Mouse (Mus musculus) forebrain, postnatal 0 days (tissue): ENCODE measurements around the gene Pcbp3. TPM values are rescaled to one million over a fixed set of nuclear protein-coding genes. Genes with fewer than 3 reads are reported as not detected.
"Not testable (repeated sequence)": the region's sequence is repeated elsewhere in the genome, so short reads cannot be mapped to it uniquely, and the experiment has no call there.

ENCODE experiments used
- ATAC-seq: fragments of 200-750 bp; cut with Nextera tagmentation; 2 replicates; pipeline ENCODE4 v1.8.0; 2017; ENCODE audit warnings: mild to moderate bottlenecking, moderate library complexity
- DNase-seq: peaks from one replicate; pipeline ENCODE4 v3.0.0-alpha.2; 2015
- H3K27ac ChIP-seq: fragments of 300-500 bp; sonication (generic); 2 replicates; pipeline ENCODE4 v1.5.1; 2014; ENCODE audit warnings: low read depth, mild to moderate bottlenecking, antibody characterized with exemption, low read length, moderate library complexity, mixed read lengths
- H3K27me3 ChIP-seq: fragments of 300-500 bp; sonication (generic); 2 replicates; pipeline ENCODE4 v1.6.1; 2014; ENCODE audit warnings: mild to moderate bottlenecking, low read length, mixed read lengths; ENCODE audit not compliant: insufficient read depth
- H3K36me3 ChIP-seq: fragments of 300-500 bp; sonication (generic); 2 replicates; pipeline ENCODE4 v1.6.1; 2014; ENCODE audit warnings: mild to moderate bottlenecking, moderate library complexity; ENCODE audit not compliant: insufficient read depth
- H3K4me1 ChIP-seq: fragments of 300-500 bp; sonication (generic); 2 replicates; pipeline ENCODE4 v1.6.1; 2014; ENCODE audit warnings: antibody characterized with exemption; ENCODE audit not compliant: insufficient read depth
- H3K4me2 ChIP-seq: fragments of 300-500 bp; sonication (generic); 2 replicates; pipeline ENCODE4 v1.6.1; 2014; ENCODE audit warnings: low read depth, mild to moderate bottlenecking, moderate library complexity
- H3K4me3 ChIP-seq: fragments of 300-500 bp; sonication (generic); 2 replicates; pipeline ENCODE4 v1.5.1; 2014; ENCODE audit warnings: low read depth, low read length, mixed read lengths
- H3K9ac ChIP-seq: fragments of 300-500 bp; sonication (generic); 2 replicates; pipeline ENCODE4 v1.6.1; 2014; ENCODE audit warnings: mild to moderate bottlenecking
- H3K9me3 ChIP-seq: fragments of 300-500 bp; sonication (generic); 2 replicates; pipeline ENCODE4 v1.6.1; 2016; ENCODE audit warnings: low read length
- CTCF ChIP-seq: sonication (generic); IDR thresholded peaks from 2 replicates; pipeline ENCODE4 v1.5.1; 2016; ENCODE audit warnings: antibody characterized with exemption, control low read depth, low read depth
- WGBS: fragments of 180-500 bp; shearing (Covaris S2); extraction: QIAGEN DNeasy Blood & Tissue Kit; methylation state at CpG from one replicate; pipeline ENCODE4 v1.1.7; 2014; 5-methylcytosine and 5-hydroxymethylcytosine counted together
- polyA plus RNA-seq: library from polyadenylated mRNA; unstranded; fragments of >200 nt; fragmentation: Nextera tagmentation; extraction: Ambion mirVana; gene quantifications from 2 replicates; pipeline ENCODE4 v1.2.1, GENCODE M21; 2015
- total RNA-seq: library from RNA; depleted of rRNA; stranded (reverse); fragments of >200 nt; gene quantifications from 2 replicates; pipeline ENCODE4 v1.2.3, GENCODE M21; 2014

Pcbp3 gene
- total and polyA plus RNA-seq, 2 experiments from 2014 or later: 40.4 to 78.6 TPM

DNA sequence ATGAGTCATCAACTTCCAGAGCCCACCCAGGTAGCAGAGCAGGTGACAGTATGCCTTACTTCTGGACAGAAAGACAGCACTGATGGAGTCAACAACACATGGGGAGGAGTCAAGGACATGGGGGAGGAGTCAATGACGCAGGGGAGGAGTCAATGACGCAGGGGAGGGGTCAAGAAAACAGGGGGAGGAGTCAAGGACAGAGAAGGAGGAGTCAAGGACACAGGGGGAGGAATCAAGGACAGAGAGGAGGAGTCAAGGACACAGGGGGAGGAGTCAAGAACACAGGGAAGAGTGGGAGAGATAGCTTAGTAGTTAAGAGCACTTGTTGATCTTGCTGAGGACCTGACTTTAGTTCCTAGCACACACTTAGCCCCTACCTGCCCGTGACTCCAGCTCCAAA, 30.8 kb upstream of the Pcbp3 start:
- no peaks in the 10 kb centered on the region for H3K4me1 ChIP-seq
- H3K4me2 ChIP-seq: no peak overlapping the region
- H3K36me3 ChIP-seq: no peaks in the 10 kb centered on the region
- DNase-seq (no peak), ATAC-seq (no peak)
- H3K27me3 ChIP-seq: no peaks in the 10 kb centered on the region
- no peak for TF ChIP-seq CTCF
- H3K27ac ChIP-seq: no peak overlapping the region
- 54% methylated on average over 3 of the region's 3 CpGs for WGBS
- no peaks in the 10 kb centered on the region for H3K9me3 ChIP-seq
- no peak overlapping the region for H3K4me3 ChIP-seq
- H3K9ac ChIP-seq: no peak overlapping the region

DNA sequence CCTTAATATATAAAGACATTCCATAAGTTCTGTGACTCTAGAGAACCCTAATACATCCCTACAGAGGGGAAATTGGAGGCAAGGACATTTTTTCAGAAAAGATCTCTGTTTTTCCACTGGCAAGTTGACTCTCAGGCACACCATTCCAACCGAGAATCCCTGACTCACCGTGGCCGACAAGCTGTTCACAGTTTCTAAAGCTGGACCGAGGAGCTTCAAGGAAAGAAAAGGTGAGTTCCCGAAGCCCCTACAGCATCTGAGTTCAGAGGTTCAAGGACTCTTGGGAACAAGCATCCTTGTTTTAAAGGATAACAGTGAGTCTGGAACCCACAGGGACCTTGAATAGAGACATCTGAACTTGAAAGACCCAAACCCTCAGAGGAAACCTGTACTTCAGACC, 26.9 kb upstream of the Pcbp3 start:
- DNase-seq: no peak
- no peak overlapping the region for H3K27ac ChIP-seq
- H3K4me2 ChIP-seq: no peak overlapping the region
- no peak for ATAC-seq
- no peak for TF ChIP-seq CTCF
- H3K9ac ChIP-seq: no peak overlapping the region
- H3K27me3 ChIP-seq: no peaks in the 10 kb centered on the region
- 90% methylated on average over 5 of the region's 5 CpGs for WGBS
- H3K4me1 ChIP-seq: no peaks in the 10 kb centered on the region
- no peaks in the 10 kb centered on the region for H3K36me3 ChIP-seq
- H3K4me3 ChIP-seq: no peak overlapping the region
- H3K9me3 ChIP-seq: no peaks in the 10 kb centered on the region

DNA sequence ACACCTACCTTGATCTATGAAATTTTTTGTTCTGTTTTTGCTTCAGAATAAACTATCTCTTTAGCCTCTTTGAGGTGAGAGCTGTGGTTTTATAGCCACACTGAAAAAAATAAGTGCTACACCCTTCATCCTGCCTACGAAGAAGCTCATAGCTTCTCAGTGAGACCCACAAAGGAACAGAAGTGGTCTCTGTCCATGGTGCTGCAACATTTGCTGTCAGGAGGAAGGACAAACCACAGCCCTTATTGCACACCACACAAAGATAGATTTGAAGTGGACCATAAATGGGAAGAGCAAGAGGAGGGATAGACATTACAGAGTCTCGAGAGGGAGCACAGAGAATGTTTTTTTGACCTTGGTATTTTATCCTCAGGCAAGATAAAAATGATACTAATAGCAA, 16.4 kb upstream of the Pcbp3 start:
- ATAC-seq (no peak), DNase-seq (no peak)
- Histone ChIP-seq H3K27me3 (no peaks in the 10 kb centered on the region), H3K27ac (no peak overlapping the region), H3K4me1 (no peaks in the 10 kb centered on the region), H3K4me2 (no peak overlapping the region), H3K9ac (no peak overlapping the region), H3K9me3 (peaks cover 3% of the 10 kb centered on the region; the same call in 1 of the 2 replicates), H3K36me3 (no peaks in the 10 kb centered on the region), H3K4me3 (no peak overlapping the region)
- 65% methylated on average over 2 of the region's 2 CpGs for WGBS
- no peak for TF ChIP-seq CTCF

DNA sequence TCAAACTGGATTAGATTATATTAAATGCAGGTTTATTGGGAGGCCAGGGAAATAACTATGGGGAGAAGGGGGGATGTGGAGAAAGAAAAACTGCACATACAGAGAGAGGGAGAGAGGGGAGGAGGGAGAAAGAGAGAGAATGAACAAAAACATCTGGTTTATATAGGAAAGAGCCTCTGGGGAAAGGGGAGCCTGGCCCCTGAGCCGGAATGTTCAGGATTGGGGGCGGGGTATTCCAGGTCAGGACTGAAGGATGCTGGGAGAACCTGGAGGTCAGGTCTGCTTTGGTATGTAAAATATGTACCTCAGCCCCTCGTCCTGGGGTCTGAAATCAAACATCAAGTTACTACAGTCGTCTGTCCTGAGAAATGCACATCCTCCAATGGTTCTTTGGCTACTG, 15.0 kb upstream of the Pcbp3 start:
- Histone ChIP-seq H3K27me3 (no peaks in the 10 kb centered on the region), H3K4me3 (no peak overlapping the region), H3K4me2 (no peak overlapping the region), H3K27ac (no peak overlapping the region), H3K9ac (no peak overlapping the region), H3K4me1 (no peaks in the 10 kb centered on the region), H3K9me3 (no peaks in the 10 kb centered on the region), H3K36me3 (no peaks in the 10 kb centered on the region)
- 67% methylated on average over 4 of the region's 4 CpGs for WGBS
- ATAC-seq: no peak
- DNase-seq: no peak
- no peak for TF ChIP-seq CTCF

DNA sequence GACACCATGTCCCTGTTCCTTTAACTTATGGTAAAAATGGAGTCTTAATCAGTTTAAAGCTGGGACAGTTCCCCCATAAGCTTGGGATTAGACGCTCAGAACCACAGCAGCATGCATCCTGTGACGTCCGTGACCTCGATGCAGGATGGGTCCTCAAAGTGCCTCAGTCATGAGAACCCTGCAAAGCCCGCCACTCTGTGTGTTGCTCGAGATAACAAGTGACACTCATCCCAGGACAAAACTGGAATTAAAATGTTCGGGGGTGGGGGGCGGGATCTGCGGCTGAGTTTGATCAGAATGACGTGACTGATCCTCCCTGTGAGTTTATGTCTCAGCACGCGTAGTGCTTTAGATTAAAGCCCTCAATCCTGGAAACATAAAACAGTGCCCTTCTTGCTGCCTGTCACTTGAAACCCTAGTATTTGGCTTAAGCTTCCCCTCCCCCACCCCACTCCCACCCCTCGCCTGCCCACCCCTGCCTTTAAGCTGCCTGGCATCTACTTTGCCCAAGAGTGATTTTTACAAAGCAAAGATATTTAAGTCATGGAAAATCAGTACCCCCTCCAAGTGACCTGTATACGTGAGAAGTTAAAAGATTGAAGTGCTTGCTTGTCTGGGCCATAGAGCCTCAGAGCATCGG, 12.2 kb upstream of the Pcbp3 start:
- 31% methylated on average over 15 of the region's 15 CpGs for WGBS
- ATAC-seq: no peak
- Histone ChIP-seq H3K4me1 (no peaks in the 10 kb centered on the region), H3K9me3 (no peaks in the 10 kb centered on the region), H3K27ac (no peak overlapping the region), H3K36me3 (no peaks in the 10 kb centered on the region), H3K9ac (no peak overlapping the region), H3K4me2 (no peak overlapping the region), H3K4me3 (no peak overlapping the region), H3K27me3 (no peaks in the 10 kb centered on the region)
- no peak for DNase-seq
- TF ChIP-seq CTCF: no peak

DNA sequence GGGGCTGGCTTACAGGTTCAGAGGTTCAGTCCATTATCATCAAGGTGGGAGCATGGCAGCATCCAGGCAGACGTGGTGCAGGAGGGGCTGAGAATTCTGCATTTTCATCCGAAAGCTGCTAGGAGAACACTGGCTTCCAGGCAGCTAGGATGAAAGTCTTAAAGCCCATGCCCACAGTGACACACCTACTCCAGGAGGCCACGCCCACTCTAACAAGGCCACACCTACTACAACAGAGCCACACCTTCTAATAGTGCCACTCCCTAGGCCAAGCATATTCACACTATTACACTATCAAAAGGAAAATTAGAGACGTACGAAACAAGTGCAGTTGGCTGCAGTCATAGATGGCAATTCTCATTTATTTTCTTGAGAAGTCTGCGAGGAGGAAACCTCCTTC, 10.6 kb upstream of the Pcbp3 start:
- WGBS: 82% methylated on average over 6 of the region's 6 CpGs
- not testable (repeated sequence) for H3K4me1 ChIP-seq, H3K4me3 ChIP-seq, ATAC-seq, H3K9me3 ChIP-seq, H3K27me3 ChIP-seq, H3K4me2 ChIP-seq, H3K36me3 ChIP-seq, DNase-seq, H3K9ac ChIP-seq, H3K27ac ChIP-seq

DNA sequence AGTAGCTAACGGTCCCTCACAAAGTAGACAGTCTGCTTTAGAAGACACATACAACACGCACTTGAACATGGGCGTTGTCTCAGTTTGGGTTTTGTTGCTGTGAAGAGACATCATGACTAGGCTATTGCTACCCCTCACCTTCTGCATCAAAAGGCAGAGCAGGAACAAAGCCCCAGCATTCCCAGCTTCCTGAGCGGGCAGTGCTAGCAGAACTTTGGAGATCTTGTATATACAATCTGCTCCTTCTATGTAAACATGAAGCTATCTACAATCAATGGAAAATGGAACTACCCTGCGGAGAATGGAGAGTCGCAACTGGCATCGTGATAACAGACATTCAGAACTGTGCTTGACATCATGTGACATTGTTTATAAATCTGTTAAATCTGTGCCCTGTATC, 9.3 kb upstream of the Pcbp3 start:
- H3K4me3 ChIP-seq: no peak overlapping the region
- DNase-seq (no peak), ATAC-seq (no peak)
- no peaks in the 10 kb centered on the region for H3K27me3 ChIP-seq
- WGBS: 90% methylated on average over 7 of the region's 7 CpGs
- H3K4me2 ChIP-seq: no peak overlapping the region
- no peak overlapping the region for H3K27ac ChIP-seq
- no peaks in the 10 kb centered on the region for H3K9me3 ChIP-seq
- no peak for TF ChIP-seq CTCF
- no peaks in the 10 kb centered on the region for H3K4me1 ChIP-seq
- H3K9ac ChIP-seq: no peak overlapping the region
- H3K36me3 ChIP-seq: no peaks in the 10 kb centered on the region

DNA sequence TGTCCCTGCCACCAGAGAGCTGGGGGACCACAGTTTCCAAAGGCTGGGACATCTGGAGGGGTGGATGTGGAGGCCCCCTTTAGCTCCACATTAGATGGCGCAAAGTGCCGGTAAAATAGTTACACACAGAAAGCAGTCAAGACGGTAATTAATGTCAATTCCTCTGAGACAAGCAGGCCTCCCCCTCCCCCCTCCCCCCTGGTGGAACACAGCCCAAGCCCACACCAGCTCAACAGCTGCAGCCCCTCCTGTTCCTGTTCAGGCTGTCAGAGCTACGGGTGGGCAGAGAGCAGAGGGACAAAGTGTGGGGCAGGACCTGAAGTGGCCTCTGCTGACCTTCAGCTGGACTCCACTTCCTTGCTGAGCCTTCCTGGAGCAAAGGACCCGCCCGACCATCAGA, 2.7 kb upstream of the Pcbp3 start:
- TF ChIP-seq CTCF: no peak

More for the DNA sequence above, 2.7 kb upstream of the Pcbp3 start:
- WGBS: 28% methylated on average over 6 of the region's 6 CpGs
- Histone ChIP-seq H3K36me3 (no peaks in the 10 kb centered on the region), H3K4me2 (no peak overlapping the region), H3K4me3 (no peak overlapping the region), H3K9me3 (no peaks in the 10 kb centered on the region), H3K9ac (no peak overlapping the region), H3K4me1 (0 out of 2 replicates have a peak, but pooled peaks cover 4% of the 10 kb centered on the region), H3K27me3 (no peaks in the 10 kb centered on the region), H3K27ac (0 out of 2 replicates have a peak overlapping the region, but pooled peaks have one; percentile 21)
- ATAC-seq: no peak
- DNase-seq: peak; percentile 13
